Mouse (Mus musculus) liver, adult 2 months (tissue): ENCODE measurements at regions not wholly inside any gene's neighbourhood (a gene's known extent, or its start where the extent isn't known, plus 50 kb on each side); places are given as distances from the start of the nearest gene placed in this dataset.

ENCODE experiments used
- CTCF ChIP-seq: fragments of 200-500 bp; IDR thresholded peaks from 2 replicates; pipeline ENCODE4 v1.5.1; 2011; ENCODE audit warnings: low read depth, low read length, control low read depth
- POLR2A ChIP-seq: fragments of 200-500 bp; IDR thresholded peaks from 2 replicates; pipeline ENCODE4 v1.6.1; 2011; ENCODE audit warnings: low read length, control low read depth; ENCODE audit not compliant: insufficient read depth; ENCODE audit errors: extremely low read depth

- TF ChIP-seq POLR2A (no peak), CTCF (no peak)
Measured at GRCm38 (mm10) chr13:44178006-44178405, 393.4 kb downstream of the Cd83 start.
